Mouse (Mus musculus): ENCODE data around the gene Ifitm3. TPM values are rescaled to one million over a fixed set of nuclear protein-coding genes. Genes with fewer than 3 reads are reported as not detected.
"Not testable (repeated sequence)": the region's sequence is repeated elsewhere in the genome, so short reads cannot be mapped to it uniquely, and the experiment has no call there.

Ifitm3 gene
- total RNA-seq, 2 experiments from 2014 or later, result 9.1 to 10.3 TPM

GRCm38 (mm10) chr7:141008312-141008761 lies 2.2 kb downstream of the Ifitm3 start:
- intact Hi-C loops (cut with DNase I), result loop anchor here (2.0 to 5.0 kb wide), 2 partner anchors 40 to 51 kb away; partner anchors contain the start of genes Gm45717 and Ifitm2
- DNase-seq (ENCODE audit: low spot score in 2 of 2), result no peak

DNA sequence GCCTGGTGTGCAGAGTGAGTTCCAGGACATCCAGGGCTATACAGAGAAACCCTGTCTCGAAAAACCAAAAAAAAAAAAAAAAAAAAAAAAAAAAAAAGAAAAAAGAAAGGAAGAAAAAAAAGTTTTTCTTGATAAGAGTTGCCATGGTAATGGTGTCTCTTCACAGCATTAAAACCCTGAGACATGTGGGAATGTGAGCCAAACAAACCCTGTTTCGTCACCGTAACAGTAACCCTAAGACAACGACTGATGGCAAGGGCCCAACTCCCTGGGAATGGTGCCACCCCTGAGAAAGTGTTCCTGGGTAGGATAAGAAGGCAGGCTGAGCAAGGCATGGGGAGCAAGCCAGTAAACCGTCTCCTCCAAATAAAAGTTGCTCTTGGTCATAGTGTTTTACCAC lies 3.7 kb downstream of the Ifitm3 start:
- intact Hi-C loops (cut with DNase I), result loop anchor here (5.0 kb wide), 1 partner anchor 50 kb away; the partner anchor contains the start of genes Gm45717 and Ifitm2
- DNase-seq (ENCODE audit: low spot score in 2 of 2), result peak; percentile 45 to 46

GRCm38 (mm10) chr7:141006446-141006845 lies 4.1 kb downstream of the Ifitm3 start:
- intact Hi-C loops (cut with DNase I), result loop anchor here (5.0 kb wide), 1 partner anchor 49 kb away; the partner anchor contains the start of genes Gm45717 and Ifitm2
- DNase-seq (ENCODE audit: low spot score in 2 of 2), result no peak

- intact Hi-C loops (cut with DNase I), result no loop called here
- no peak for DNase-seq (ENCODE audit: low spot score in 2 of 2)
Observed at GRCm38 (mm10) chr7:141003248-141004010, 7.1 kb downstream of the Ifitm3 start.

GRCm38 (mm10) chr7:141000881-141001708 lies 9.5 kb downstream of the Ifitm3 start:
- intact Hi-C loops (cut with DNase I), result no loop called here
- no peak for DNase-seq (ENCODE audit: low spot score in 2 of 2)

GRCm38 (mm10) chr7:140998853-140999700 lies 11.5 kb downstream of the Ifitm3 start:
- intact Hi-C loops (cut with DNase I), result no loop called here
- no peak for DNase-seq (ENCODE audit: low spot score in 2 of 2)

DNA sequence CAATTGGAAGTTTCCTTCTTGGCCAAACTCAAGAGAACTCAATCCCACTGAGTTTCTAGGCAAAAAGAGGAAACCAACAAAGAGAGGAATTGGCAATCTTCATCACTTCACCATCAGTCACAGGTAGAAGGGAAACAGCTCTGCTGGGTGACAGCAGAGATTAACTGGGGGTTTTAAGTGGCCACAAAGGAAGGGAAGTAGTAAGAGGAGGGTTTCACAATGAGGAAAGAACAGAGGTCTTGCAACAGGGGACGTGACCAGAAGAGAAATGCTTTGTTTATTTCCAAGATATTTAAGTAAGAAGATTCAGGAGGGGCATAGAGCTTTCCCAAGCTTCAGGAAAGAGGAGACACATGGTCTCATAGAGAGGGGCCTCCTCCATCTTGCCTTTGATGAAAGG lies 12.8 kb downstream of the Ifitm3 start:
- intact Hi-C loops (cut with DNase I), result no loop called here

GRCm38 (mm10) chr7:140991117-140991689 lies 19.4 kb downstream of the Ifitm3 start:
- intact Hi-C loops (cut with DNase I), result no loop called here
- no peak for DNase-seq (ENCODE audit: low spot score in 2 of 2)

More for the DNA sequence above, 12.8 kb downstream of the Ifitm3 start:
- no peak for DNase-seq (ENCODE audit: low spot score in 2 of 2)

GRCm38 (mm10) chr7:140990622-140991021 lies 19.9 kb downstream of the Ifitm3 start:
- intact Hi-C loops (cut with DNase I), result no loop called here
- no peak for DNase-seq (ENCODE audit: low spot score in 2 of 2)

DNA sequence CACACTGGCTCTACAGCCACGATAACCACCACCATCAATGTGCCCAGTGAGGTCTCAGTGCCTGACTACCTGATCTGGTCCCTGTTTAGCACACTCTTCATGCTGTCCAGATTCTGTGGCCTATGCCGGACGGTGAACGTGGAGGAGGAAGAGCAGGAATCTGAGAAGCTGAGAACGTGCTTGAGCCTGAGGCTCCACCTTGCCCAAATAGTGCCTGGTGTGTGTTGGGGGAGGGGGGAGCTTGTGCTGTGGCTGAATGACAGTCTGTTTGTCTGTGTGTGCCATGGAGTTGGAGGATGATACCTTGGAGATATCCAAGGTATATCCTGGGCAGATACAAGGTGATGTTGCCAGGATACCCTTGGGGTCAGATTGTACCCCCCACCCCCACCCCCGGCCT lies 20.4 kb downstream of the Ifitm3 start:
- intact Hi-C loops (cut with DNase I), result no loop called here
- DNase-seq (ENCODE audit: low spot score in 2 of 2), result no peak

DNA sequence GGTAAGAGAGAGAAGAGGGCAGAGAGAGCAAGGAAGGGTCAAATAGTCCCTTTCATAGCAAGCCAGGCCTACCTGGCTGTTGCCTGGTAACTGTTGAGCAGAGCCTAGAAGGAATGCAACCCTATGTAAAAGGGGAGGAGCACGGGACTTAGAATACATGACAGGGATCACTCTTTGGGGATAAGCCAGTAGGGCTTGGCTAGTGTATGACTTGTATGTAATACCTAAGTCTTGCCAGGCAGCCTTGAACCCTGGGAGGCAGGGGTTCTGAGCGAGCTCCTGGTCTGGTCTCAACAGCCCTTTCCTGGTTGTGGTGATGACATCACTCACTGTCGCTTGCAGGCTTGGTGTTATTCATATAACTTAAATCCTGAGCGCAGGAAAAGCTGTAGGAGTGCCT lies 21.5 kb downstream of the Ifitm3 start:
- no peak for DNase-seq (ENCODE audit: low spot score in 2 of 2)
- intact Hi-C loops (cut with DNase I), result no loop called here

- intact Hi-C loops (cut with DNase I), result no loop called here
- DNase-seq (ENCODE audit: low spot score in 2 of 2), result peak; percentile 40 to 50
Observed at GRCm38 (mm10) chr7:140987182-140988138, 23.1 kb downstream of the Ifitm3 start.

GRCm38 (mm10) chr7:140982971-140983370 lies 27.6 kb downstream of the Ifitm3 start:
- intact Hi-C loops (cut with DNase I), result no loop called here
- no peak for DNase-seq (ENCODE audit: low spot score in 2 of 2)

DNA sequence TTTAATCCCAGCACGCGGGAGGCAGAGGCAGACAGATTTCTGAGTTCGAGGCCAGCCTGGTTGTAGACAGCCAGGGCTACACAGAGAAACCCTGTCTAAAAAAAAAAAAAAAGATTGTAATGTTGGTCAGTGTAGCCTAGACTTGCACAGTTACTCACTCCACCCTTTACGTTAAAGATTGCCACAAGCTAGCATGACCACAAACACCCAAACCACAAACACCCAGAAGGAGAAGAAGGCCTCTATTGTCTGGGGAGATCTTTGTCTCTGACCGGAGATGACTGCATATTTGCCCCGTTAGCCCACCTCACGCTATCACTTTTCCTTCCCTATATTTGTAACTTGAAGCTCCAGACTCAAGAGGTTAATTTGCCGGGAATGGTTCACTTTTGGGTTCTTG lies 28.9 kb downstream of the Ifitm3 start:
- DNase-seq (ENCODE audit: low spot score in 2 of 2), result no peak
- intact Hi-C loops (cut with DNase I), result no loop called here

GRCm38 (mm10) chr7:140976720-140977119 lies 33.9 kb downstream of the Ifitm3 start:
- intact Hi-C loops (cut with DNase I); DNase-seq (ENCODE audit: low spot score in 2 of 2): not testable (repeated sequence)

GRCm38 (mm10) chr7:140975465-140975864 lies 35.1 kb downstream of the Ifitm3 start:
- DNase-seq (ENCODE audit: low spot score in 2 of 2), result no peak
- intact Hi-C loops (cut with DNase I), result no loop called here

GRCm38 (mm10) chr7:140974940-140975339 lies 35.6 kb downstream of the Ifitm3 start:
- no peak for DNase-seq (ENCODE audit: low spot score in 2 of 2)
- intact Hi-C loops (cut with DNase I), result no loop called here

Data from left cerebral cortex, postnatal 14 days (tissue).